Mouse (Mus musculus) cerebellum, adult 9-10 months (tissue): ENCODE data around the gene Rps27rt.
A peak's percentile ranks its signal among the peaks of the same experiment; 100 is the strongest.
"Not testable (repeated sequence)": the region's sequence is repeated elsewhere in the genome, so short reads cannot be mapped to it uniquely, and the experiment has no call there.

Source experiments
- DNase-seq: peaks from one replicate; pipeline ENCODE4 v3.0.0; 2022

Gene Rps27rt

GRCm38 (mm10) chr9:114978281-114979111 lies 4.0 kb downstream of the Rps27rt start, which contains the start of gene Osbpl10:
Osbpl10 (plus strand) TSS chr9:114978569.
- DNase-seq, result peak; percentile 77

DNA sequence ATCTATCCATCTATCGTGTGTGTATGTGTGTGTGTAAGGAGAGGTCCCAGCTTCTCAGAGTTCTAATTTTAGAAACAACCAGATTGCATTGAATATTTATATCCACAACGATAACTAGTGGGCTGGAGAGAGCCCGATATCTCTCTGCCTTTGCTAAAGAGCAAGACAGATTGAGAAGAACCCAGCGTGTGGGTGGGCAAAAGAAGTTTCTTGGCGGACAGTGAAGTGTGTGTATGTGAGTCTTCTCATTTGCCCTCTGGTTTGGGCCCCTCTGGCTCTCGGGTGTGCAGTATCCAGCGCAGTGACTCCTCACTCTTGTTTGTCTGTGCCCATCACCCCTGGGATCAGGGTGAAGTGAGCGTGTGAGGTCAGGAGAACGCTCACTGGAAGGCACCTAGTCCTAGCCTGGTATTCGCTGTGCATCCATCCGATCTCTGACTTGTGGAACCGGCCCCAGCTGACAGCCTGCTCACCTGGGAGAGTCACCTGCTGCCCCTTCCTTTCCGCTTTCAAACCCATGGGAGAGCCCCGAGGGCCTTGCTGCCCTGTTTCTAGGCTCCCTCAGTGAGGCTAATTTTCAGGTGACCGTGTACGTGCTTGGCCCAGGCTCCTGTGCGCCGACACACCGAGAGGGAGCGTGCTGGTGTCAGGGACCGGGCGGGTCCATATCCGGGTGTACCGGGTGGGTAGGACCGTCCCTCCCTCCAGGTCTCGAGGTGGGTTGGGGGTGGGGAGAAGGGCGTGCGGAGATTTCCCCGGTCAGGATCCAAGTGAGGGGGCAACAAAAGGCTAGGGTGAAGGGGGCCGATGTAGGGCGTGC lies 4.9 kb downstream of the Rps27rt start:
- DNase-seq, result peak; percentile 68

DNA sequence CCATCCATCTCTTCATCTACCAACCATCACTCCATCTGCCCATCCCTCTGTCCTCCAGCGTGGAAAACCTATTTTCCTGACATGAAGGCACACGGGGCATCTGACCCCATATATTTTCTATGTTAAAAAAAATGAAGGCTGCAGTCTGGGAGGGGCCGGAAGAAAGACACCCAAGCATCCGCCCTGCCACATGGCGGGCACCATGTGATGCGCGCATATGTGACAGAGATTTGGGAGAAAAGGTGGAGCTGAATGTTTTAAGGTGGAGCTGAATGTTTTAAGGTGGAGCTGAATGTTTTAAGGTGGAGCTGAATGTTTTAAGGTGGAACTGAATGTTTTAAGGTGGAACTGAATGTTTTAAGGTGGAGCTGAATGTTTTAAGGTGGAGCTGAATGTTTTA lies 16.3 kb downstream of the Rps27rt start:
- DNase-seq, result not testable (repeated sequence)

DNA sequence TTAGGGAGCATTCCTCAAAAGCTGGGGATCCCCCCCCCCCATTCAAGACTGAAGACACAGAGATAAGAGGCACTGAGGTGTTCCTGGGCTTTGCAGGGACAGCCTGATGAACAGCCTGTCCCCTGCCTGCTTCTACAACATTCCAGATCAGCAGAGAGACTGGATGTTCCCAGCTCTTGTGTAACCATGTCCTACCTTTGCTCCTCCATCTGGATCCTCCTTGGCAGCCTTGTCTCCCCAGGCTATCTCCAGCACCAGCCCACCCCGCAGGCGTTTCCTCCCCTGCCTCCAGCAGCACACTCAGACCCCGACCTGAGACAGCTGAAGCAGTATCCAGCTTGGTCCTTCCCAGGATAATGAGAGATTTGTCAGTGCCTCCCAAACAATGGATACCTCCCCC lies 18.4 kb downstream of the Rps27rt start:
- no peak for DNase-seq

- no peak for DNase-seq
Measured at GRCm38 (mm10) chr9:114960844-114961243, 21.7 kb downstream of the Rps27rt start.

GRCm38 (mm10) chr9:114960043-114960789 lies 22.3 kb downstream of the Rps27rt start:
- DNase-seq, result no peak

DNA sequence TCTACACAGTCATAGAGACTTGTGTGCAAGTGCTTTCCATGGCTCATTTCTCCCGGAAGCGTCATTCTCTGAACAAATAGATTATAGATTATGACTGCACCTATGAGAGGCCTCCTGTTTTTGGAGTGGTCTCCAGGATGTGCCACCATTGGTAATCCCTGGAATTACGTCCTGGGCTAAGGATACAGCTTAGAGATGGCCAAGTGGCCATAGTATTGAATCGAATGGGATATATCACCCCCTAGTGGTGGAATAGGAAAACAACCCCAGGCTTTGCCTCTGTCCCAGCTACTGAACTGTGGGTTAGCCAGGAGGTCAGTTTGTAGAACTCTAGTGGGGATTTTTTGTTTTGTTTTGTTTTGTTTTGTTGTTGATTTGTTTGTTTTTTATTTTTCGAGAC lies 25.6 kb downstream of the Rps27rt start:
- DNase-seq, result peak; percentile 73

- no peak for DNase-seq
Measured at GRCm38 (mm10) chr9:114955340-114955739, 27.2 kb downstream of the Rps27rt start.

GRCm38 (mm10) chr9:114952866-114953265 lies 29.7 kb downstream of the Rps27rt start:
- no peak for DNase-seq

GRCm38 (mm10) chr9:114948395-114948794 lies 34.1 kb downstream of the Rps27rt start:
- DNase-seq, result no peak

DNA sequence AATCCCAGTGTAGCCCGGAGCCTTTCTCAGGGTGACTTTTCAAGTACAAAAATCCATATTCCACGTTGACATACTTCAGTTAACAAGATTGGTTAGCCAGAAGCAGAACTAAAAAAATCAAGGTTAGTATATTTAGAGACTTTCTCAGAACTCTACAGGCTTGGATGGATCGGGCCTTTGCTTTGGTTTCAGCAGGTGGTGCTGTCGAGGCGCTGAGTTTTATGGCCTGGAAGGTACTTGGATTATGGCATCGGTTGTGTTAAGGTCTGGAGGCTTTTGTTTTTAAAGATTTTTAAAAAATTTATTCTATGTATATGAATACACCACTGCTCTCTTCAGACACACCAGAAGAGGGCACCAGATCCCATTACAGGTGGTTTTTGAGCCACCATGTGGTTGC lies 37.0 kb downstream of the Rps27rt start:
- no peak for DNase-seq

- DNase-seq, result no peak
Measured at GRCm38 (mm10) chr9:114944642-114945041, 37.9 kb downstream of the Rps27rt start.

DNA sequence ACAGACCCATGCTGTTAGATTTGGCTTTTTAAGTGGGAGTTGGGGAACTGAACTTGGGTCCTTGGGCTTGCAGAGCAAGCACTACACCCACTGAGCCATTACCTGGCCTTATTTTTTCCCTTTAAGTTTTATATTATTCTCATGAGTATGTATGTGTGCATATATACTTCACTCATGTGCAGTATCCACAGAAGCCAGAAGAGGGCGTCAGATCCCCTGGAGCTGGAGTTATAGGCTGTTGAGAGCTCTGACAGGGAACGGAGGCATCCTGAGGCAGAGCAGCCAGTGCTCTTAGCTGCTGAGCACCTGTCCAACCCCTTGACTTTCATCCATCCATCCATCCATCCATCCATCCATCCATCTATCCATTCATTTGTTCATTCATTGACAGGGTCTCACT lies 45.9 kb downstream of the Rps27rt start:
- no peak for DNase-seq

DNA sequence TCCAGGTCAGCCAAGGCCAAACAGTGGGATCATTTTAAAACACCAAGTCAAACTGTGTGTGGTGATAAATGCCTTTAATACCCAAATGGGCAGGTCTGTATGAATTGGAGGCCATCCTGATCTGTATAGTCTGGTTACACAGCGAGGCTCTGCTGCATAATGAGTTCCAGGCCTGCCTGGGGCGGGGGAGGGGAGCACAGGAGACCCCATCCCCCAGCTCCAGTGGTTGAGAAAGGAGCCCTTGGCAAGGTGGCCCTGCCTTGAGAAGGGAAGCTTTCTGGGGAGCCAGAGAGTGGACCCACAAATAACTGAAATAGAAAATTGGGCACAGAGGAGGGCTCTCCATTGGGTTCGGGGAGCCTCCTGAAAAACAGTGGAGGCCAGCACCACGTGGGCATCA lies 47.2 kb downstream of the Rps27rt start:
- no peak for DNase-seq

GRCm38 (mm10) chr9:114934231-114934630 lies 48.3 kb downstream of the Rps27rt start:
- DNase-seq, result no peak

DNA sequence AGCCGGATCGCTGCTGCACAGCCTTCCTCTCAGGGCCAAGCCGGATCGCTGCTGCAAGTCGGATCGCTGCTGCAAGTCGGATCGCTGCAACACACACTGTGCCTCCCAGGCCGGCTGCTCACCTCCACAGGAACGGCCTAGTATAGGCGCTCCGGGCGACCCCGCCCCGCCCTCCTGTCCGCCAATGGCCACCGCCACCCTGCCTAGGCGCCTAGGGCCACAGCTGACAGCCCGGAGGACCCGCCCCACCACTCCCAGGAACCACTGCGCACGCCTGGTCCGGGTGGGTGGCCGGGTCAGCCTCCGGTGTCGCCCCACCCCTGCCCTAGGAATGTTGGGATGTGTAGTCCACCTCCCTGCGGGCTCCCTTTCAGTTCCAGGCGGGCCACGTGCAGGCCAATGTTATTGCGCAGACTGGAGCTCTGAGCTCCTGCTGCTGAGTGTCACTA lies 48.8 kb downstream of the Rps27rt start, which contains the start of gene Gpd1l:
Gpd1l (minus strand) TSS at position 265 of the 449 bp plus-strand sequence.
- peak; percentile 96 for DNase-seq

GRCm38 (mm10) chr9:114933037-114933722 lies 49.4 kb downstream of the Rps27rt start:
- DNase-seq, result peak; percentile 40

GRCm38 (mm10) chr9:114932607-114933006 lies 49.9 kb downstream of the Rps27rt start:
- no peak for DNase-seq
